Mouse (Mus musculus): ENCODE data around the gene Dph3.

Gene Dph3

GRCm38 (mm10) chr14:32084761-32085485 is 606 bp downstream of the Dph3 start, which contains the start of gene Oxnad1:
TSS of gene Oxnad1 (plus strand) at chr14:32085374.
- peak; percentile 91 for DNase-seq (ENCODE audit: low spot score)

GRCm38 (mm10) chr14:32083466-32083865 is 2.1 kb downstream of the Dph3 start:
- no peak for DNase-seq (ENCODE audit: low spot score)

DNA sequence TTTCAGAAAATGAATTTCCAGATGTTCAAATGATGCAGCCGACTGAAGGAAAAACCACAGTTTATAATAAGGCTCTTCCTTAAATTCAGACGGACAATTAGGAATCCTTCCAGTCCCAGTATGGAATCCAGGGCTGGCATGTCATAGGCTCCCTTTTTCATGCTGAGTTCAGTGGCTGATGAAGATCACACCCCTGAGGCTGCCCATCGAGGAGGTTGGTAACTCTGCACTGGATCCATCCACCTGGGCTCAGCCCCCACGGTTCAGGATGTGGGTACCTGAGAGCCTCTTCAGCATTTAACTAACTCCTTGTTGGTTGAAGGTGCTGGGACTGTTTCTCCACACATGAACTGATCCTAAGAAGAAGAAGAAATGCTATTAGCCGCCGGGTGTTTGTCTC is 2.6 kb downstream of the Dph3 start:
- no peak for DNase-seq (ENCODE audit: low spot score)

GRCm38 (mm10) chr14:32081026-32081425 is 4.5 kb downstream of the Dph3 start:
- no peak for DNase-seq (ENCODE audit: low spot score)

GRCm38 (mm10) chr14:32076896-32077575 is 8.5 kb downstream of the Dph3 start:
- peak; percentile 51 for DNase-seq (ENCODE audit: low spot score)

- DNase-seq (ENCODE audit: low spot score): no peak
Measured at GRCm38 (mm10) chr14:32073901-32074300, 11.6 kb downstream of the Dph3 start.

DNA sequence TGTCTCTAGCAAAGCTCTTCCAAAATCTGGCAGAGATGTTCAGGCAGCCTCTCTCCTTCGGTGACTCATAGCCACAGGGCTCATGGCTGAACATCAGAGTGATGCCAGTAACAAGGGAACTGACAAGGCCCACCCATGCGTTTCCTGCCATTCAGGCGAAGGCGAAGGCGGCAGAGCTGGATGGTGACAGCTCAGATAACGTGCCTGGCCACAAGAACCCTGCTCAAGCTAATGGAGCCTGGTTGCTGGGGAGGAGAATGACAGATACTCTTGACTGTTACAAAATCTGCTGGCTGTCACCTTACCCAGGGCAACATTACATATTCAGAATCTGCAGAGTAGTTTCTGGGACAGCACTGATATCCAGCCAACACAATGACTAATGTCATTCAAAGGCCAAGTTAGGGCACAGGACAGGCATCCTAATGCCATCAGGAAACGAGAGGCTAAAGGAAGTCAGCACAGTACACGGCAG is 12.3 kb downstream of the Dph3 start:
- peak; percentile 61 for DNase-seq (ENCODE audit: low spot score)

- no peak for DNase-seq (ENCODE audit: low spot score)
Measured at GRCm38 (mm10) chr14:32072807-32073206, 12.7 kb downstream of the Dph3 start.

- no peak for DNase-seq (ENCODE audit: low spot score)
Measured at GRCm38 (mm10) chr14:32061398-32061797, 24.1 kb downstream of the Dph3 start.

DNA sequence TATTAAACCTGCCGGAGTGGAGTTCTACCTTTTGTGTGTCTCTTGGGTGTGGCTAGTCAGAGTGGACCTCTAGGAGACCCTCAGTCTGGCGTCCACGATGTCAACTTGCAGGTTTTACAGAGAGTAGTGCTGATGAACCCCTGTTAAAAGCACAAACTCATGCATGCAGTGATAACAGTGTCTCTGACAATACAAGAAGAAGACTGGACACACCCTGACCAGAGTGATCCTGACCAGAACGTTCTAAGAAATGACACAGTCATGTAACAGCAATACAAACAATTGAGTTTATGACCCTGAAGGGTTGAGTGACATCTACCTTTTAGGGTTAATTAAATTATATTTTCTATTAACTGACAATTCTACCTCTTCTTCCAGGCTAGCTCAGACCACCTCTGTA is 27.9 kb downstream of the Dph3 start:
- no peak for DNase-seq (ENCODE audit: low spot score)

DNA sequence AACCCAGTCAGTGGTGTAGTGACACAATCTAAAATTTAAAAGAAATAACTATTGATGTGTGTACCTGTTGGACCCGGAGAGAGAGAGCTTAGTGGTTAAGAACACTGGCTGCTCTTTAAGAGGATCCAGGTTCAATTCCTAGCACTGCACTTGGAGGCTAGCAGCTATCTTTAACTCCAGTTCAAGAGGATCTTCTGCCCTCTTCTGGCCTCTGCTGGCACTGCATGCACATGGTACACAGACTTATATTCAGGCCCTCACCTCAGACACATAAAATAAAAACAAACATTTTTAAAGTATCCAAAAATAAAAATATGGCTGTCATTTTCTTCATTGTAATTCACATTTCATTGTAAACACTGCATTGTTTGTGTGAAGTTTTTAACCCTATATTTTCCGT is 28.9 kb downstream of the Dph3 start:
- DNase-seq (ENCODE audit: low spot score): no peak

- no peak for DNase-seq (ENCODE audit: low spot score)
Measured at GRCm38 (mm10) chr14:32055781-32056180, 29.7 kb downstream of the Dph3 start.

GRCm38 (mm10) chr14:32054788-32055187 is 30.7 kb downstream of the Dph3 start:
- DNase-seq (ENCODE audit: low spot score): no peak

- no peak for DNase-seq (ENCODE audit: low spot score)
Measured at GRCm38 (mm10) chr14:32053895-32054294, 31.6 kb downstream of the Dph3 start.

DNA sequence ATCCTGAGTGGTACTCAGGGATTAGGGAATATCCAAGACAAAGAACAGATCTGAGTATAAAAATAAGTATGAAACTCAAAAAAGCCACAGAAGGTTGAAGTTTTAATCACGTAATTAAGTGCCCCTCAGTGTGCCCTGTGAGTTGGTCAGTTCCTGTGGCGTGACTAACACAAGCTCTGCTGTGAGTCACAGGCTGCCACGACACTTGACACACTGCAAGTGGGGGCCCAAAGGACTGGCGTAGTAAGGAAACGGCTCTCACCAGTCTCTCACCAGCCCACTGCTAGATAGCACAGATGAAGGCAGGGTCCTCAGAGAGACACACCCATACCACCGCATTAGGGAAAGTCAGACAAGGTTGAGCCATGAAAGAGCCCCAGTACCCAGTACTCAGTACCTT is 35.4 kb downstream of the Dph3 start:
- no peak for DNase-seq (ENCODE audit: low spot score)

GRCm38 (mm10) chr14:32046357-32046756 is 39.2 kb downstream of the Dph3 start:
- DNase-seq (ENCODE audit: low spot score): no peak

GRCm38 (mm10) chr14:32042108-32042507 is 43.4 kb downstream of the Dph3 start:
- DNase-seq (ENCODE audit: low spot score): no peak

DNA sequence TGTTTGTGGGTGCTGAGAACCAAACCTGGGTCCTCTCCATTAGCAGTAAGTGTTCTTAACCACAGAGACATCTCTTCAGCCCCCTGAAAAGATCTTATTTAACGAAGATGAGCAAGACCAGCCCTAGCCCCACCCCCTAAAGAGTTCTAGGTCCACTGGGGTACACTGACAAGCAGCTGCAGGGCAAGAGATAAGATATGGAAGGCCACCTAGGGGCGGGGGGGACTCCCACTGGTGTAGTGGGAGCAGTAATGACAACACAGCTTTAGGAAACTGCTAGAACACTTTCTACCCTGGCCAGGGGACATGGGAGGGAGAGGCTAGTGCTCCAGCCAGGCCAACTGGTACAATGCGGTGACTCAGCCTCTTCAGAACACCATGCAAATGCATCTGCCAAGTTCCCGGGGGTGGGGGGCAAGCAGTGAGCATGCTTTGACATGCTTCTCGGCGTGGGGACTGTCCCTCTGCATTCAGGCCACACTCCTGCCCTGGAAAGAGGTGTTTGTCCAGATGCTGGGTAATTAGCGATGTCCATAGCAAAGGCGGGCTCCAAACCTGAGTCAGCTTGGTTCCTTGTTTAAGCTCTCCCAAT is 47.8 kb downstream of the Dph3 start:
- DNase-seq (ENCODE audit: low spot score): no peak

GRCm38 (mm10) chr14:32036482-32036881 is 49.0 kb downstream of the Dph3 start:
- no peak for DNase-seq (ENCODE audit: low spot score)

GRCm38 (mm10) chr14:32032522-32032921 is 53.0 kb downstream of the Dph3 start:
- DNase-seq (ENCODE audit: low spot score): peak; percentile 72

Data from lung, postnatal 25 days (tissue).